Mouse (Mus musculus) thymus, adult 18-20 months (tissue): ENCODE results near the gene Cwc22.

Experiments
- DNase-seq, 2 experiments: peaks; one replicate each; pipeline ENCODE4 v3.0.0; 2022; ENCODE audit warnings: mixed read lengths in 2 of 2

The Cwc22 gene

GRCm38 (mm10) chr2:77969956-77970355 is 23.8 kb upstream of the Cwc22 start:
- DNase-seq: no peak

DNA sequence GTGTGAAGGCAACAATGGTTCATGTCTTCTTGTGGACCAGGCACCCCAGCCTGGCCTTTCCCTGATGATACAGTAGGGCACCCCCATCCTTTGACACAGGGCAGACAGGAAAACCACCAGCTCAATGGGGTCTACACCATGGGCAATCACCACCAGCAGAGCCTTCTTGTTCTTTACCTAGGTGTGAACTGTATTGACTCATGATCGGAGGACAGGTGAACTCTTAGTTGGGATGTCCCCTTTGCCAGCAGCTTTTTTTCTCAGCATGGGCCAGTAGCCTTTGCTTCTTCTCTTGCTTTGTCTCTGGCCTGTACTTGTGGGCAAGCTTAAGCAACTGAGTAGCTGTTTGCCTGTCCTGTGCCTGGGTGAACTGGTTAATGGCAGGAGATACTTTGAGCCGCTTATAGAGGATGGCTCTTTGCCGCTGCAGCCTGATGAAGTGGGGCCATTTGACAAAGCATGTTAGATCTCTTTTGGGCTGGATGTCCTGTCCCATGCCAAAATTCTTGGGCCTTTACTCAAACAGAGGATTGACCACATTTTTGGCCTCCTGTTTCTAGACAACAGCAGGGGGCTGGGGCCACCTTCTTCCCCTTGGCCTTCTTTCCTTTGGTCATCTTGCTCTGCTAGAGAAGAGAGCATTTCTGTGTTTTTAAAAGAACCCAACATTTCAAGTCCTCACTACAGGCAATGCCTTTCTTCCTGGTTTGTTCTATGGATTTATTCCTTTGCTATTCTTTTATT is 16.4 kb upstream of the Cwc22 start:
- DNase-seq: no peak

GRCm38 (mm10) chr2:77961256-77961655 is 15.1 kb upstream of the Cwc22 start:
- DNase-seq: no peak

DNA sequence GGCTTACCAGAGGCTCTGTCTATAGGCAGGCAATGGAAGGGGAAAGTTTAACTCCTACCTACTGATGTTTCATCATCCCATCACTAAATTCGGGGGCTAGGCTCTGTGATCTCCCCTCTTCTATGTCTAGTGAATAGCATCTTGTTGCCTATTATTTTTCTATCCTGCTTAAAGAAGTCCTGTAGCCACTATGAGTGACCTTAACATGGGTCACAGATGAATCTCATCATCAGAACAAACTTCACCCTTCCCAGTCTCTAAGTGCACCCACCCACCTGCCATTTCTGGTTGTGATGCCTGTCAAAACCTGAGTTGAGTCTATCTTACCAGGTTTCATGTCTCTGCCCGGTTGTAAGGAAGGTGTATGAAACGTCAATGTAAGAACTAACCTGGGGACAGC is 14.5 kb upstream of the Cwc22 start:
- no peak for DNase-seq

- DNase-seq: no peak
Observed at GRCm38 (mm10) chr2:77959341-77959740, 13.2 kb upstream of the Cwc22 start.

GRCm38 (mm10) chr2:77951415-77951913 is 5.3 kb upstream of the Cwc22 start:
- no peak for DNase-seq

DNA sequence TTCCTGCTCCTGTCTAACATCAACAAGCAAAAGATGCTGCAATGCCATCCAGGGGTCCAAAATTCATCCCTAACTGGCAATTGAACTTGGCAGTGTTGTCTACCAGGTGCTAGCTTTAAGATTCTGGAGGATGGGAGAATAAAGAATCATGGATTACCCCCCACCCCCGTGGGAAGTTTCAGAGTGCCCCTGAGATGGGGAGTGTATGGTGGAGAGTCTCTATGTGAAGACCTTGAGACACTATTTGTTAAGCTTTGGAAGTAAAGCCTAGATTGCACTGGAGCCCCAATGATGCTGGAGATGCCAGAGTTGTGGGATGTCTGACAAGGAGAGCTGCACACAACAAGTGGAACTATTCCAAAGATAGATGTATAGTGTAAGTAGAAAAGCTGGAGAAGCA is 3.9 kb upstream of the Cwc22 start:
- no peak for DNase-seq

DNA sequence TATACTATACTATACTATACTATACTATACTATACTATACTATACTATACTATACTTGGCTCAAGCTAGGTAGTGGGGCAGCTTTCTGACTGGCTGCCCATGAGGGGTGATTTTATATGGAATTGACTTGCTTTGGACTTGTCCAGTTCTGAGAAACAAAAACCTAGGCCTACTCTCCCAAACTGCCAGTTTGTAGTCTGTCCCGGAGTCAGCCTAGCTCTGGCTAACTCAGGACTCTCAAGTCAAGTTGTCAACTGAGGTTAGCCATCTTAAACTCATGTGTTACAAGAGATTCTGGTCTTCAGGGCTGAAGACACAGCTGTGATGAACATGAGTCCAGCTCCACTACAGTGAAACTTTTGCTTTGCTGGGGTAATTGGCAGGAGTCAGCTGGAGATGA is 3.3 kb upstream of the Cwc22 start:
- DNase-seq: no peak

- DNase-seq: no peak
Observed at GRCm38 (mm10) chr2:77948921-77949320, 2.7 kb upstream of the Cwc22 start.

- DNase-seq: no peak
Observed at GRCm38 (mm10) chr2:77948126-77948525, 2.0 kb upstream of the Cwc22 start.

DNA sequence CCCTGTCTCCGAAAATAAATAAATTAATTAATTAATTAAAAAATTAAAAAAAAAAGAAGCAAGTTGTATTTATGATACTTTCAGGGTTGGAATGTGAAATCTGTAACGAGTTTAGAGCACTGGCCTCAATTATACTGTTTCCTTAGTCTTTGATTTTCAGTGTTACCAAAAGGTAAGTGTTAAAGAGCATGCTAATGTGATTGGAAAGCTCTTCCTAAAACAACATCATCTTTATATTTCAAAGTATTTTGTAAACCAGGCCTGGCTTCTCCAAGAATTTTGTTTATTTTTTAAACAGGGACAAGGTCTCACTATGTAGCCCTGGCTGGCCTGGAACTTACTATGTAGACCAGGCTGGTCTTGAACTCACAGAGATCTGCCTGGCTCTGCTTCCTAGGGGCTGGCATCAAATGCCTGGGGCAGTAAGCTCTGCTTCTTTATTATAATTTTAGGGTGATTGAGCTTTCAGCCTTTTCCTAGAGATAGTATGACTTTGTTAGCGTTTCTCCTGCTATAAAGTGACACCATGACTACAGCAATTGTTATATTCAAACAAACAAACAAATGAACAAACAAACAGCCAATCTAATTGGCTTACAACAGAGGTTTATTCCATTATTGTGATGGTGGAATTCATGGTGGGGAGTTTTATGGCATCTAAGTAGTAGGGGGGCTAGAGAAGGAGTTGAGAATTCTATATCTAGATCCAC is 1.1 kb upstream of the Cwc22 start:
- no peak for DNase-seq

GRCm38 (mm10) chr2:77944860-77945595 is 1.1 kb downstream of the Cwc22 start:
- no peak for DNase-seq

GRCm38 (mm10) chr2:77944281-77944680 is 1.9 kb downstream of the Cwc22 start:
- no peak for DNase-seq

DNA sequence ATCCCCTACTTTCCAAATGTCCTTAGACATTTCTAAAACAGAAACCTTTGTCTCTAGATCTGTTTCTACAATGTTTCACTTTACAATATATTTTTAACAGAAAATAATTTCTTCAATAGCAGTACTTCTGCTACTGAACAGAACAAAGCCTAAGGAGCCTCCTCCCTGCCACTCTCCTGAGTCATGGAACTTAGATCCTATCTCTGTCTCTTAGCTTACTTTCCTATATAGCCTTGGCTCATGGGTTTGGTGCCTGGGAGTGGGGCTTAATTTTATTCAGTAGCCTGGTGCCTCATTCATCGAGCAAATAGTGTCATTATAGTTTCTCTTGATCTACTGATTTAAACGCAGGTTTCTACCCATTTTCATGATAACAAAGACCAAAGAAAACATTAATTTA is 4.2 kb downstream of the Cwc22 start:
- no peak for DNase-seq

DNA sequence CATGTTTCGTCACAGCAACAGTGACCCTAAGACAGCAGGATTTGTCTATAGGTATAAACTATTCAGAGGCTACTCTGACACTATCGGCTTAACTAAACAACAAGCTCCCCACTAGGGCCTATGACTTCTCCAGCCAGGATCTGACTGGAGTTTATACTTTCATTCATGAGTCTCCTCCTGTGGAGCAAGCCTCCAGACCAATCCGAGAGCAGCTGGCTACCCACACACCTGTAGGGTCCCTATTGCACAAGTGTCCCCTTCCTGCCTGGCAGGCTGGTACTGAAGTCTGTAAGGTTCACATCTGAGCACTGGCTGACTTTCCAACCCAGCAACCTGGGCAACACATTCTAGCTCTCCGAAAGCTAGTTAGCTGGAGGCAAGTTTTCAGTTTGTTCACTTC is 7.9 kb downstream of the Cwc22 start:
- DNase-seq: no peak

- DNase-seq: no peak
Observed at GRCm38 (mm10) chr2:77937818-77938217, 8.4 kb downstream of the Cwc22 start.

GRCm38 (mm10) chr2:77934138-77934537 is 12.0 kb downstream of the Cwc22 start:
- no peak for DNase-seq

GRCm38 (mm10) chr2:77933630-77934029 is 12.5 kb downstream of the Cwc22 start:
- DNase-seq: no peak

GRCm38 (mm10) chr2:77931958-77932357 is 14.2 kb downstream of the Cwc22 start:
- DNase-seq: no peak

DNA sequence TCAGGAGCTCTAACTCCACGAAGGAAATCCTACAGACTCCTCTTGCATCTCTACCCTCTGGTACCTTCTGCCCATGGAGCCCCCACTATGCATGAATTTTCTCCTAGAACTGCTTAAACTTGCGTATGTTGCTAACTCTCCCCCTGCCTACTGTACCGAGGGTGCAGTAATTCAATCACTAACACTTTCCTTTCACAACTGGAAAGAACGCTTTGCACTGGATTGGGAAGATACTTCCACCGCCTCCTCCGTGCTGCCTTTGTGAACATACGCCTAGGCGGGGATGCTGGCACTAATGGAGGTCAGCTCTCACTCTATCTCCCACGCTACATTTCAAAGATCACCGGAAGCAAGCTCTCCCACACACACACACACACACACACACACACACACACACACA is 17.8 kb downstream of the Cwc22 start:
- no peak for DNase-seq

DNA sequence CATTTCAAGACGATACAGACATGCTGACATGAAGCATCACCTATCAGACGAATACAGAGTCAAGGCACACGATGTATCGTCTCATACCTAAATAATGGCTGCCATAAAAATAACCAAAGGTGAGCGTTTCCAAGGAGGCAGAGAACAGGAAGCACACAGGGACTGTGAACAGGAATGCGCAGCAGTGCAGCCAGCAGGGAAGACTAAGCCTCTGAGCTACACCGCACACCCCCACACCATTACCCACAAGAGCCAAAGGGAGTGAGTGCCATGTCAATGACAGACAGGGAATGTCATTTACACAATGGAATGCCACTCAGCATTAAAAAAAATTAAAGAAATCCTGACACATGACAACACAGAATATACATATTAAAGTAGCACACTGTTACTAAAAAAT is 19.7 kb downstream of the Cwc22 start:
- no peak for DNase-seq

DNA sequence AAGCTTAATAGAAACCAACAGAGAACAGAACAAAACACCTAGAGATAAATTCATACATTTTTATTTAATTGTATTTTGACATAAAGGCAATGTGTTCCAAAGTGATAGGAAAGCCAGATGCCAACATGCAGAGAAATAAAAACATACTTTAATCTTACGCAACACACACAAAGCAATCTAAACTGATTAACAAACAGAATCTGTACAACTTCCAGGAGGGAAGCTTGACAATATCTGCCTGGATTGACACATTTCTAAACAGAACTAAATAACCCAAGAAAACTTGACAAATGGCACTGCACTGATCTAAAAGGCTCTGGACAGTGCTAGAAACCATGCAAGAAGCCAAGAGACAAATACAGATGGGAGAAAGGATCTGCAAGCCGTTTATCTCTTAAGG is 20.2 kb downstream of the Cwc22 start:
- DNase-seq: no peak

DNA sequence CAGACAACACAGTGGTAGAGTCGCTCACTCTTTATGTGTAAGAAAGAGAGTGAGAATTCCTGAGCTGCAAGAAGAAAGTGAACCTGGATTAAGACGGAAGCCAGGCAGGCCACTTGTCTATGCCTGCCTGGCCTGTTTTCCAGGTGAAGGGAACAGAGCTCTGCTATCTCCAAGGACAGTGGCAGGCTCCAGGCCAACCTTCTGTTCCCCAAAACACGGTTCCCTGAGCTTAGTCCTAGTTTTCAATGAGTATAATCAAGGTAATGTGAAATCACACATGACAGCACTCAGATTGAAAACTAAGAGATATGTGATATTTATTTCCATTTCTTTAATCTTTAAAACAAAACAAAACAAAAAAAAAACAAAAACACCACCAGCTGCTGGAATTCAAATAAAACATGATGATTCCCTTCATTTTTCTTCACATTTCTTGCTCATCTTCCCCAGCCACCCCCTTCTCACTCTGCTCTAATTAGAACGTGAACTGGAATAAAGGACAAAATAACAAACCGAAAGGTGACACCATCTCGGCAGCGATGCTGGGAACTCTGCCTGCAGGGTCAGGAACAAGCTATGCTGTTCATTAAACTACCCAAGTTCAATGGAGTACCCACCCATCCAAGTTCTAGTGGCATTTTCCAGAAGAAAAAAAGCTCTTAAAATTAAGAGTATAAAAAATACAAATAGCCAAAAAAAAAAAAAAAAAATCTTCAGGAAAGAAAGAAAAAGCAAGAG is 20.8 kb downstream of the Cwc22 start:
- no peak for DNase-seq
